Mouse (Mus musculus): ENCODE data around the gene Myo5c.

DNA sequence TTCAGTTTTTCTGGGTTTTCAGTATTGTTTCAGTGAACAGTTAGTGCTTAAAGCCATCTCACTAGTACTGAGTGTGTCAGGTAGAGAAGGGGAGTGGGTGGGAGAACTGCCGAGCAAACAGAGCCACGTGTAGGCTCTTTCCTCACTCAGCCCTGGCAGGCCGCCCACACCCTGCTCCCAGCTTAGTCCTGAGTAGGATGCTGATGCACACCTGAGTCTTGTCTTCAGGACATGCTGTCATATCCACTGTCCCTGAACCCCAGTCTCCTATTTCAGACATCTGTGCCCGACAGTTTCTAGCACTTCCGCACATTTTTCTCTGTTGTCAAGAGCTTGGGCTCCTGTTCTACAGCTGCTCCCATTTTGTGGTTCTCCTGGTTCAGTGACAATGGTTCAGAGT, 11.9 kb upstream of the Myo5c start:
- TF ChIP-seq CTCF (IDR thresholded peaks at IDR 0.05; ENCODE audit: extremely low read depth, insufficient read depth, insufficient read length, insufficient replicate concordance) (no peak), POLR2A (IDR thresholded peaks at IDR 0.05; ENCODE audit: low read depth, low read length) (no peak)
